8 mouse cellular contexts compared by ENCODE assay signal in the genomic region with DNA sequence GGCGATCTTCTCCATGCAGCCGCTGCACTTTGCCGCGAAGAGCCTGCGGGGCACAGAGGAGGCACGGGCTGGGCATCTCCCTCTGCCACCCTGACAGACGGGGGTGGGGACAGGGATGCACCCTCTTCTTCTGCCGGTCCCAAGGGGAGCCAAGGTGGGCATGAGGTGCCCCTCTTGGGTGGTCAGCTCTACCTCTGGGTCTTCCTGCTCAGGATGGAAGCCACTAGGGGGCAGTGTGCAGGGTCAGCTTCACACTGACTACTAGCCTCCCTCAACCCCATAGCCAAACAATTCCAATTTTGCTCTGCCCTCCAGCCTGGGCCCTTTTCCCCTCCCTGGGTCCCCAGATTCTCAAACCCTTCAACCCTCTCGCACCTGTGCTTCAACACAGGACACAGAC.
A peak's percentile ranks its signal among the peaks of the same experiment; 100 is the strongest.
DNase-seq lines count a peak whose midpoint lies in the region; ATAC-seq and TF ChIP-seq lines count a peak whose summit lies in the region.

No protein-coding gene starts in this region.

- no peak overlapping the region for H3K9ac ChIP-seq in liver, embryonic 13.5 days
- H3K9ac ChIP-seq in stomach, postnatal 0 days (ENCODE audit: low read length), result no peak overlapping the region

- peak; percentile 14 to 68 for DNase-seq in adrenal gland, adult (ENCODE audit: inconsistent age in 2 of 2, low spot score in 1 of 2)
- DNase-seq in adrenal gland, postnatal 4 days (ENCODE audit: low spot score in 2 of 2), result no peak
- peak; percentile 29 for DNase-seq in lung, adult 2 months
- no peak for DNase-seq in lung, adult 18-20 months
- DNase-seq in liver, embryonic 13.5 days, result no peak
- peak; percentile 44 for DNase-seq in stomach, postnatal 0 days (ENCODE audit: low spot score)
- DNase-seq in urinary bladder, postnatal 4 days (ENCODE audit: low spot score in 2 of 2), result no peak

- TF ChIP-seq EP300 in stomach, postnatal 0 days (optimal IDR thresholded peaks at IDR 0.05), result no peak

- ATAC-seq in granulocyte monocyte progenitor cell, adult 5-6 weeks (replicated peaks; ENCODE audit: poor library complexity, severe bottlenecking), result peak; percentile 42; the same call in 1 of the 2 replicates
- no peak for ATAC-seq in liver, embryonic 13.5 days (ENCODE audit: low read depth)
- 0 out of 2 replicates have a peak, but pooled peaks have one; percentile 14 for ATAC-seq in stomach, postnatal 0 days (ENCODE audit: low FRiP score, low TSS enrichment)

- H3K9me3 ChIP-seq in liver, embryonic 13.5 days (replicated peaks), result no peaks in the 10 kb centered on the region
- no peaks in the 10 kb centered on the region for H3K9me3 ChIP-seq in stomach, postnatal 0 days (ENCODE audit: control insufficient read depth, low read length)

- peak overlapping the region; percentile 32; the same call in 1 of the 2 replicates for H3K4me2 ChIP-seq in liver, embryonic 13.5 days
- H3K4me2 ChIP-seq in stomach, postnatal 0 days (replicated peaks; ENCODE audit: low read depth), result 0 out of 2 replicates have a peak overlapping the region, but pooled peaks have one; percentile 11

- TF ChIP-seq CTCF in lung, adult 2 months (IDR thresholded peaks at IDR 0.05; ENCODE audit: insufficient read depth, low read length), result peak; percentile 60
- peak; percentile 66 for TF ChIP-seq CTCF in stomach, postnatal 0 days (IDR thresholded peaks at IDR 0.05; ENCODE audit: low read depth)

- H3K4me1 ChIP-seq in lung, adult 2 months (ENCODE audit: control insufficient read depth, insufficient read depth, low read length), result no peaks in the 10 kb centered on the region
- H3K4me1 ChIP-seq in liver, embryonic 13.5 days (replicated peaks), result no peaks in the 10 kb centered on the region
- no peaks in the 10 kb centered on the region for H3K4me1 ChIP-seq in stomach, postnatal 0 days (replicated peaks; ENCODE audit: control insufficient read depth, insufficient read depth)

- H3K27me3 ChIP-seq in liver, embryonic 13.5 days, result peaks cover 63% of the 10 kb centered on the region
- no peaks in the 10 kb centered on the region for H3K27me3 ChIP-seq in stomach, postnatal 0 days (ENCODE audit: control insufficient read depth, insufficient read depth, low read length)

- no peak overlapping the region for H3K27ac ChIP-seq in liver, embryonic 13.5 days
- H3K27ac ChIP-seq in stomach, postnatal 0 days (replicated peaks), result no peak overlapping the region

- 16% methylated on average over 9 of the region's 9 CpGs for WGBS in lung, adult 2 months
- WGBS in liver, embryonic 13.5 days (ENCODE audit: insufficient replicate concordance), result 18% methylated on average over 9 of the region's 9 CpGs
- 19% methylated on average over 9 of the region's 9 CpGs for WGBS in stomach, postnatal 0 days

- no peak overlapping the region for H3K4me3 ChIP-seq in lung, adult 2 months (replicated peaks; ENCODE audit: extremely low read depth, low read depth, low read length)
- H3K4me3 ChIP-seq in liver, embryonic 13.5 days (replicated peaks), result no peak overlapping the region
- no peak overlapping the region for H3K4me3 ChIP-seq in stomach, postnatal 0 days (ENCODE audit: low read depth, low read length)

- no peak for TF ChIP-seq POLR2A in lung, adult 2 months (IDR thresholded peaks at IDR 0.05; ENCODE audit: borderline replicate concordance, extremely low read depth, low read depth, low read length)

- H3K36me3 ChIP-seq in liver, embryonic 13.5 days, result no peaks in the 10 kb centered on the region
- H3K36me3 ChIP-seq in stomach, postnatal 0 days (ENCODE audit: control insufficient read depth, insufficient read depth, low read length), result no peaks in the 10 kb centered on the region

Comparison
In these comparisons a context has a peak if more than half of its experiments do, and no peak if none do; other contexts are left out.
1. DNase-seq: peak in adrenal gland, adult (2 of 2), lung, adult 2 months (single experiment) and stomach, postnatal 0 days (single experiment); none in adrenal gland, postnatal 4 days (0 of 2), lung, adult 18-20 months (0 of 2), liver, embryonic 13.5 days (single experiment) and urinary bladder, postnatal 4 days (0 of 2).